Mouse (Mus musculus): ENCODE data around the gene Scly. TPM values are rescaled to one million over a fixed set of nuclear protein-coding genes. Genes with fewer than 3 reads are reported as not detected.

Gene Scly
- polyA plus RNA-seq, 1 experiment: 19.2 TPM

GRCm38 (mm10) chr1:91344921-91345685 lies 47.0 kb downstream of the Scly start:
- Histone ChIP-seq H3K9me3 (replicated peaks; ENCODE audit: control insufficient read depth, insufficient read depth, low read length, poor library complexity, severe bottlenecking) (no peaks in the 10 kb centered on the region), H3K9ac (ENCODE audit: low read depth, poor library complexity, severe bottlenecking) (no peak overlapping the region), H3K27ac (ENCODE audit: insufficient read depth, low read length) (no peak overlapping the region), H3K4me3 (ENCODE audit: low read depth, low read length) (peak overlapping the region; percentile 21), H3K27me3 (ENCODE audit: control insufficient read depth, insufficient read depth, low read length, poor library complexity, severe bottlenecking) (no peaks in the 10 kb centered on the region; the same call in 1 of the 2 replicates), H3K4me1 (ENCODE audit: control insufficient read depth, insufficient read depth, low read length) (no peaks in the 10 kb centered on the region), H3K36me3 (ENCODE audit: control insufficient read depth, insufficient read depth, low read length, poor library complexity, severe bottlenecking) (no peaks in the 10 kb centered on the region)
- no peak for TF ChIP-seq POLR2A (IDR thresholded peaks at IDR 0.05; ENCODE audit: insufficient read depth, low read length)
- TF ChIP-seq CTCF (IDR thresholded peaks at IDR 0.05; ENCODE audit: low read depth, low read length): peak; percentile 9
- no peak for TF ChIP-seq EP300 (IDR thresholded peaks at IDR 0.05; ENCODE audit: insufficient read depth, low read depth, low read length)

- no peaks in the 10 kb centered on the region for H3K4me1 ChIP-seq (ENCODE audit: control insufficient read depth, insufficient read depth, low read length)
- H3K4me3 ChIP-seq (ENCODE audit: low read depth, low read length): no peak overlapping the region
- no peak overlapping the region for H3K9ac ChIP-seq (ENCODE audit: low read depth, poor library complexity, severe bottlenecking)
- no peak overlapping the region for H3K27ac ChIP-seq (ENCODE audit: insufficient read depth, low read length)
- peak; percentile 88 for TF ChIP-seq CTCF (IDR thresholded peaks at IDR 0.05; ENCODE audit: low read depth, low read length)
- TF ChIP-seq EP300 (IDR thresholded peaks at IDR 0.05; ENCODE audit: insufficient read depth, low read depth, low read length): no peak
- H3K27me3 ChIP-seq (ENCODE audit: control insufficient read depth, insufficient read depth, low read length, poor library complexity, severe bottlenecking): no peaks in the 10 kb centered on the region; the same call in 1 of the 2 replicates
- H3K36me3 ChIP-seq (ENCODE audit: control insufficient read depth, insufficient read depth, low read length, poor library complexity, severe bottlenecking): no peaks in the 10 kb centered on the region
- no peaks in the 10 kb centered on the region for H3K9me3 ChIP-seq (replicated peaks; ENCODE audit: control insufficient read depth, insufficient read depth, low read length, poor library complexity, severe bottlenecking)
These were observed 48.8 kb downstream of the Scly start for GRCm38 (mm10) chr1:91346892-91347291.

GRCm38 (mm10) chr1:91350841-91351240 lies 52.7 kb downstream of the Scly start, which contains the start of gene Klhl30:
Gene Klhl30, plus strand, starts transcription at chr1:91351016.
- no peak within 1 kb of the TSS for H3K9ac ChIP-seq (ENCODE audit: low read depth, poor library complexity, severe bottlenecking)
- H3K4me1 ChIP-seq (ENCODE audit: control insufficient read depth, insufficient read depth, low read length): no peaks in the 10 kb centered on the region
- no peaks in the 10 kb centered on the region for H3K9me3 ChIP-seq (replicated peaks; ENCODE audit: control insufficient read depth, insufficient read depth, low read length, poor library complexity, severe bottlenecking)
- H3K4me3 ChIP-seq (ENCODE audit: low read depth, low read length): no peak within 1 kb of the TSS
- no peaks in the 10 kb centered on the region; the same call in 1 of the 2 replicates for H3K27me3 ChIP-seq (ENCODE audit: control insufficient read depth, insufficient read depth, low read length, poor library complexity, severe bottlenecking)
- H3K27ac ChIP-seq (ENCODE audit: insufficient read depth, low read length): no peak within 1 kb of the TSS
- H3K36me3 ChIP-seq (ENCODE audit: control insufficient read depth, insufficient read depth, low read length, poor library complexity, severe bottlenecking): no peaks in the 10 kb centered on the region
- no peak for TF ChIP-seq POLR2A (IDR thresholded peaks at IDR 0.05; ENCODE audit: insufficient read depth, low read length)

GRCm38 (mm10) chr1:91351249-91351648 lies 53.1 kb downstream of the Scly start:
- H3K9ac ChIP-seq (ENCODE audit: low read depth, poor library complexity, severe bottlenecking): no peak overlapping the region
- no peaks in the 10 kb centered on the region for H3K4me1 ChIP-seq (ENCODE audit: control insufficient read depth, insufficient read depth, low read length)
- no peak for TF ChIP-seq CTCF (IDR thresholded peaks at IDR 0.05; ENCODE audit: low read depth, low read length)
- TF ChIP-seq EP300 (IDR thresholded peaks at IDR 0.05; ENCODE audit: insufficient read depth, low read depth, low read length): no peak
- TF ChIP-seq POLR2A (IDR thresholded peaks at IDR 0.05; ENCODE audit: insufficient read depth, low read length): no peak
- H3K27me3 ChIP-seq (ENCODE audit: control insufficient read depth, insufficient read depth, low read length, poor library complexity, severe bottlenecking): no peaks in the 10 kb centered on the region
- no peak overlapping the region for H3K4me3 ChIP-seq (ENCODE audit: low read depth, low read length)
- no peaks in the 10 kb centered on the region for H3K36me3 ChIP-seq (ENCODE audit: control insufficient read depth, insufficient read depth, low read length, poor library complexity, severe bottlenecking)
- H3K9me3 ChIP-seq (replicated peaks; ENCODE audit: control insufficient read depth, insufficient read depth, low read length, poor library complexity, severe bottlenecking): no peaks in the 10 kb centered on the region
- H3K27ac ChIP-seq (ENCODE audit: insufficient read depth, low read length): no peak overlapping the region

GRCm38 (mm10) chr1:91352277-91352676 lies 54.1 kb downstream of the Scly start:
- Histone ChIP-seq H3K9me3 (replicated peaks; ENCODE audit: control insufficient read depth, insufficient read depth, low read length, poor library complexity, severe bottlenecking) (no peaks in the 10 kb centered on the region), H3K9ac (ENCODE audit: low read depth, poor library complexity, severe bottlenecking) (no peak overlapping the region), H3K4me1 (ENCODE audit: control insufficient read depth, insufficient read depth, low read length) (no peaks in the 10 kb centered on the region), H3K27ac (ENCODE audit: insufficient read depth, low read length) (no peak overlapping the region), H3K4me3 (ENCODE audit: low read depth, low read length) (no peak overlapping the region), H3K27me3 (ENCODE audit: control insufficient read depth, insufficient read depth, low read length, poor library complexity, severe bottlenecking) (no peaks in the 10 kb centered on the region), H3K36me3 (ENCODE audit: control insufficient read depth, insufficient read depth, low read length, poor library complexity, severe bottlenecking) (no peaks in the 10 kb centered on the region)
- no peak for TF ChIP-seq POLR2A (IDR thresholded peaks at IDR 0.05; ENCODE audit: insufficient read depth, low read length)
- no peak for TF ChIP-seq CTCF (IDR thresholded peaks at IDR 0.05; ENCODE audit: low read depth, low read length)
- no peak for TF ChIP-seq EP300 (IDR thresholded peaks at IDR 0.05; ENCODE audit: insufficient read depth, low read depth, low read length)

- no peak overlapping the region for H3K9ac ChIP-seq (ENCODE audit: low read depth, poor library complexity, severe bottlenecking)
- no peak overlapping the region for H3K27ac ChIP-seq (ENCODE audit: insufficient read depth, low read length)
- H3K27me3 ChIP-seq (ENCODE audit: control insufficient read depth, insufficient read depth, low read length, poor library complexity, severe bottlenecking): no peaks in the 10 kb centered on the region
- H3K36me3 ChIP-seq (ENCODE audit: control insufficient read depth, insufficient read depth, low read length, poor library complexity, severe bottlenecking): no peaks in the 10 kb centered on the region
- no peaks in the 10 kb centered on the region for H3K9me3 ChIP-seq (replicated peaks; ENCODE audit: control insufficient read depth, insufficient read depth, low read length, poor library complexity, severe bottlenecking)
- H3K4me3 ChIP-seq (ENCODE audit: low read depth, low read length): no peak overlapping the region
- H3K4me1 ChIP-seq (ENCODE audit: control insufficient read depth, insufficient read depth, low read length): no peaks in the 10 kb centered on the region
- TF ChIP-seq EP300 (IDR thresholded peaks at IDR 0.05; ENCODE audit: insufficient read depth, low read depth, low read length): no peak
- TF ChIP-seq POLR2A (IDR thresholded peaks at IDR 0.05; ENCODE audit: insufficient read depth, low read length): no peak
- no peak for TF ChIP-seq CTCF (IDR thresholded peaks at IDR 0.05; ENCODE audit: low read depth, low read length)
These were observed 58.0 kb downstream of the Scly start for GRCm38 (mm10) chr1:91356105-91356504.

All from ES-Bruce4 (cell line).